Mouse (Mus musculus) 3134 (cell line): ENCODE data around the gene Dhdh.
A peak's percentile ranks its signal among the peaks of the same experiment; 100 is the strongest.
"Not testable (repeated sequence)": the region's sequence is repeated elsewhere in the genome, so short reads cannot be mapped to it uniquely, and the experiment has no call there.

Experiments
- DNase-seq: peaks from one replicate; pipeline ENCODE4 v3.0.0-alpha.2; 2011; ENCODE audit warnings: low spot score; ENCODE audit not compliant: insufficient read length; ENCODE audit errors: extremely low read depth

The Dhdh gene

GRCm38 (mm10) chr7:45476453-45476852 lies 12.2 kb downstream of the Dhdh start:
- DNase-seq, result no peak

- peak; percentile 51 for DNase-seq
Measured at GRCm38 (mm10) chr7:45475291-45475969, 13.2 kb downstream of the Dhdh start.

- DNase-seq, result no peak
Measured at GRCm38 (mm10) chr7:45470869-45471268, 17.7 kb downstream of the Dhdh start.

DNA sequence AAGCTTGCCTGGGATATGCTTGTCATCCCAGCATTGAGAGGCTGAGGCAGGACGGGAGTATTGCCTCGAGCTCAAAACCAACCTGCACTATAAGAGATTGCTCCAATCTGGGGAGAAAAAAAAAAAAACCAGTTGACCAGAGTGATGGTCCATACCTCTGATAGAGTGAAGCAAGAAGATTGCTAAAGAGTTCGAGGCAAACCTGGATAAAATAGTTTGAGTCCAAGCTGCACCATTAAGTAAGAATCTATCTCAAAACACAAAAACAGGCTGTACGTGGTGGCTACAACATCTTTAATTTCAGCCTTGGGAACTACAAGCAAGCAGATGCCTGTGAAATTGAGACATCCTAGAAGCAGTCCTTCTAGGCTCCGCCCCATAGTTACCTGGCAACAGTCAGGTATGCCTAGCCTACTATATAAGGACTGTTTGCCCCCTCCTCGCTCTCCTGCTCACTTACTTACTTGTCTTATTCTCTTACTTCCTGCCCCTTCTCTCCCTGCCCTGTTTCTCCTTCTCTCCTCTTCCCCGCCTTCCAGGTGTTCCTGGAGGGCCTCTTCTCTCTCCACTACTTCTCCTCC lies 21.4 kb downstream of the Dhdh start:
- no peak for DNase-seq

- peak; percentile 91 for DNase-seq
Measured at GRCm38 (mm10) chr7:45466283-45467089, 22.1 kb downstream of the Dhdh start, which contains the start of gene Bax. Gene Bax, minus strand, starts transcription at chr7:45466898.

DNA sequence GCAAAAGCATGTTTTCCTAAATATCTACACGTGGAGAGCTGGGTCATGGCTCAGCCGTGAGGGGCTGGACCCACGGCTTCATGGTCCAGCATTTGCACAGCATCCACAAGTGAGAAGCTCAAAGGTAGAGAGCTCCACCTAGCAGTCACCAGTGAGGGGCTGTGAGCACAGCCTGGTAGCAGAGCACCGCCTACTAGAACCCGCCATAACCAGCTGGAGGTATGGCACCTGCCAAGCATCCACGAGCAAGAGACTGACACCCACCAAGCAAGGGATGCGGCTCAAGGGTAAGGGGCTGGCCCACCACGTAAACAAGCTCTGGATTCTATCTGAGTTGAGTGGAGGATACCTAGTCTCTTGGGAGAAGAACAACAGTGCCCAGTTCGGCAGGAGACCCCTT lies 23.1 kb downstream of the Dhdh start:
- no peak for DNase-seq

GRCm38 (mm10) chr7:45465112-45465511 lies 23.5 kb downstream of the Dhdh start:
- no peak for DNase-seq

DNA sequence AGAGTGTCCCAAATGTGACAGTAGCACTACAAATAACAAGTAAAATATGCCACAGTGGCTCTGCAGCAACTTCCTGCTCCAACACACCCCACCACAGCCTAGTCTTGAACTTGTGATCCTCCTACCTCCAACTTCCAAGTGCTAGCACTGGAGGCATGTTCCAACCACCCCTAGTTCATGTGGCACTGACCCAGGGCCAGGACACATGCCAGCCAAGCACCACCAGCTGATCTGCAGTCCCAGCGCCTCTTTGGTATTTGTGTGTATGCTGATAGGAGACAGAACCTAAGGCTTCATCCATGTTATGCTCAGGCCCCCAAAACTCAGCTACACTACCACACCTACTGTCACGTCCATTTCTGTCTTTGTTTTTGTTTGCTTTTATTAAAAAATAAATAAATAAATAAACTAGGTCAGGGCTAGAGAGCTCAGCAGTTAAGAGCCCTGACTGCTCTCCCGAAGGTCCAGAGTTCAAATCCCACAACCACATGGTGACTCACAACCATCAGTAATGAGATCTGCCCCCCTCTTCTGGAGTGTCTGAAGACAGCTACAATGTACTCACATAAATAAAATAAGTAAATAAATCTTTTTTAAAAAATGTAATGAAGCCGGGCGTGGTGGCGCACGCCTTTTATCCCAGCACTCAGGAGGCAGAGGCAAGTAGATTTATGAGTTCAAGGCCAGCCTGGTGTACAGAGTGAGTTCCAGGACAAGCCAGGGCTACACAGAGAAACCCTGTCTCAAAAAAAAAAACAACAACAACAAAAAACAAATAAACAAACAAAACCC lies 24.4 kb downstream of the Dhdh start:
- DNase-seq, result no peak

GRCm38 (mm10) chr7:45462868-45463267 lies 25.7 kb downstream of the Dhdh start:
- DNase-seq, result not testable (repeated sequence)

- no peak for DNase-seq
Measured at GRCm38 (mm10) chr7:45462325-45462724, 26.3 kb downstream of the Dhdh start.

DNA sequence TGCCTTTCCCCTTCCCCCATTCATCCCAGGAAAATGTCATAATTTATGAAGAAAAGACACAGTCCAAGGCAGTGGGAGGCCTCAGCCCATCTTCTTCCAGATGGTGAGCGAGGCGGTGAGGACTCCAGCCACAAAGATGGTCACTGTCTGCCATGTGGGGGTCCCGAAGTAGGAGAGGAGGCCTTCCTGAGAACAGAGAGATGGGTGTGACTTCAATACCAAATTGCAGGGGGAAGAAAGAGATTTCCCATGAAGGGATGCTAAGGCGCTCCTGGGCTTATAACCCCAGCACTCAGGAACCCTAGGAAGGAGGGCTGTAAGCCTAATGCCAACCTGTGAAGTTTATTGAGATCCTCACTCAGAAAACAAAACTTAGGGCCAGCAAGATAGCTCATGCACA lies 26.8 kb downstream of the Dhdh start:
- no peak for DNase-seq

GRCm38 (mm10) chr7:45461326-45461725 lies 27.3 kb downstream of the Dhdh start:
- DNase-seq, result peak; percentile 61

DNA sequence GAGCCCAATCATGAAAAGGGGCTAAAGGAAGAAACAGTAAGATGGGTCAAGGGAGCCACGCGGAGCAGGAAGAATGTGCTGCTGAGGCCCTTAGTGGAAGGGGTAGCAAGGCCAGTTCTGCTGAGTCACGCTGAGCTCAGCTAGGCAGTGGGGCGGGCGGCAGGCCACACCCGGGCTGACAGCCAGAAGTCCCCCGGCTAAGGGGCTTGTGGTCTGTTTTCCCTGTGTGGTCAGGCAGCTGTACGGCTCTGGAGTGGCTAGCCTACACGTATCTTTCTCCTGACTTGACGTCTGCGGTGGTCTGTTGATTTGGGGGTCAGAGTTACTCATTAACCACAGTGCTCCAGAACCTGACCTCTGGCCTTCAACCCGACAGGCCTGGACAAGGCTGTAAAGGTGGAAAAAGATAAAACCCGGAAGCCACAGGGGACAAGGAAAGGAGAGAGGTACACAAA lies 27.7 kb downstream of the Dhdh start:
- peak; percentile 98 for DNase-seq

- DNase-seq, result no peak
Measured at GRCm38 (mm10) chr7:45460377-45460776, 28.2 kb downstream of the Dhdh start.

- DNase-seq, result peak; percentile 95
Measured at GRCm38 (mm10) chr7:45459564-45460140, 29.0 kb downstream of the Dhdh start, which contains the start of gene Ftl1. Gene Ftl1, minus strand, starts transcription at chr7:45459884.

- DNase-seq, result peak; percentile 78
Measured at GRCm38 (mm10) chr7:45458748-45459563, 29.6 kb downstream of the Dhdh start.

GRCm38 (mm10) chr7:45457204-45458060 lies 31.2 kb downstream of the Dhdh start:
- DNase-seq, result peak; percentile 70

DNA sequence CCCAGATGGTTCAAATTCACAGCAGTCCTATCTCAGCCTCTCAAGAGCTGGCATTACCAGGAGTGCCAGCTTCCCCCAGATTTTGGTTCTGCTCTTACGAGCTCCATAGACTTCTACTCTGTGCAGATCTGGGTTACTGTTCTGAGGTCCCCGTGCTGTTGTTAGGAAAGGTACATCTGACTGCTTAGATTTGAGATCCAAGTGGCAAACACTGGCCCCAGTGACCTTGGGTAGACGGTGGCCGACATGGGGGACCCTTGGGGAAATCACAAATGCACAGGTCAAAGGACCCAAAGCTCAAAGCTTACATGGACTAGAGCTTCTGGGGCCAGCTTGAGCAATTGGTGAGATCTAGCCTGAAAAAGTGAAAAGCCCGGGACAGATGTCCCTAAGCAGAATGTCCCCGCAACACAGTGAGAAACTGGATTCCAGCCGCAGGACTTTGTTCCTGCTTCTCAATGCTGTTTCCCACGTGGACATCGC lies 31.8 kb downstream of the Dhdh start:
- DNase-seq, result peak; percentile 71
